Mouse (Mus musculus) liver, embryonic 11.5 days (tissue): ENCODE measurements at regions not wholly inside any gene's neighbourhood (a gene's known extent, or its start where the extent isn't known, plus 50 kb on each side); places are given as distances from the start of the nearest gene placed in this dataset.

ENCODE experiments used
- ATAC-seq: fragments of 200-750 bp; cut with Nextera tagmentation; replicated peaks from 2 replicates; pipeline ENCODE4 v1.8.0; 2017; ENCODE audit warnings: moderate number of reproducible peaks, mild to moderate bottlenecking, moderate TSS enrichment, moderate library complexity; ENCODE audit not compliant: low FRiP score
- DNase-seq: peaks from one replicate; pipeline ENCODE4 v3.0.0-alpha.2; 2017; ENCODE audit warnings: low spot score
- H3K27ac ChIP-seq: fragments of 300-500 bp; sonication (generic); 2 replicates; pipeline ENCODE4 v1.5.1; 2014; ENCODE audit warnings: mild to moderate bottlenecking, low read depth, low read length, control low read depth
- H3K27me3 ChIP-seq: fragments of 300-500 bp; sonication (generic); replicated peaks from 2 replicates; pipeline ENCODE4 v1.6.1; 2014; ENCODE audit warnings: low read length, mixed read lengths; ENCODE audit not compliant: control insufficient read depth, insufficient read depth
- H3K36me3 ChIP-seq: fragments of 300-500 bp; sonication (generic); 2 replicates; pipeline ENCODE4 v1.6.1; 2014; ENCODE audit warnings: mild to moderate bottlenecking, low read length, moderate library complexity, mixed read lengths; ENCODE audit not compliant: control insufficient read depth, insufficient read depth
- H3K4me1 ChIP-seq: fragments of 300-500 bp; sonication (generic); replicated peaks from 2 replicates; pipeline ENCODE4 v1.6.1; 2014; ENCODE audit warnings: low read length, mixed read lengths; ENCODE audit not compliant: control insufficient read depth, insufficient read depth
- H3K4me2 ChIP-seq: fragments of 300-500 bp; sonication (generic); 2 replicates; pipeline ENCODE4 v1.6.1; 2014; ENCODE audit warnings: mild to moderate bottlenecking, control low read depth, moderate library complexity
- H3K4me3 ChIP-seq: fragments of 300-500 bp; sonication (generic); 2 replicates; pipeline ENCODE4 v1.5.1; 2014; ENCODE audit warnings: low read depth, low read length, control low read depth
- H3K9ac ChIP-seq: fragments of 300-500 bp; sonication (generic); 2 replicates; pipeline ENCODE4 v1.6.1; 2014; ENCODE audit warnings: low read depth, low read length, control low read depth
- H3K9me3 ChIP-seq: fragments of 300-500 bp; sonication (generic); 2 replicates; pipeline ENCODE4 v1.6.1; 2016; ENCODE audit warnings: low read length, inconsistent platforms, mixed read lengths; ENCODE audit not compliant: control insufficient read depth
- WGBS: fragments of 180-500 bp; shearing (Covaris S2); extraction: QIAGEN DNeasy Blood & Tissue Kit; methylation state at CpG from one replicate; pipeline ENCODE4 v1.1.7; 2014; 5-methylcytosine and 5-hydroxymethylcytosine counted together

GRCm38 (mm10) chr9:33356621-33357020 is 720.6 kb downstream of the Ets1 start:
- Histone ChIP-seq H3K9me3 (no peaks in the 10 kb centered on the region), H3K4me1 (no peaks in the 10 kb centered on the region), H3K4me2 (no peak overlapping the region), H3K36me3 (no peaks in the 10 kb centered on the region), H3K27ac (no peak overlapping the region), H3K4me3 (no peak overlapping the region), H3K9ac (no peak overlapping the region), H3K27me3 (no peaks in the 10 kb centered on the region)
- ATAC-seq = no peak
- WGBS = 75% methylated on average over 2 of the region's 2 CpGs
- no peak for DNase-seq

GRCm38 (mm10) chr9:33360966-33361365 is 724.9 kb downstream of the Ets1 start:
- no peak for DNase-seq
- H3K9ac ChIP-seq = no peak overlapping the region
- 76% methylated on average over 5 of the region's 5 CpGs for WGBS
- no peaks in the 10 kb centered on the region for H3K4me1 ChIP-seq
- H3K9me3 ChIP-seq = no peaks in the 10 kb centered on the region
- no peak overlapping the region for H3K4me3 ChIP-seq
- no peaks in the 10 kb centered on the region for H3K36me3 ChIP-seq
- H3K4me2 ChIP-seq = no peak overlapping the region
- H3K27me3 ChIP-seq = no peaks in the 10 kb centered on the region
- ATAC-seq = no peak
- H3K27ac ChIP-seq = no peak overlapping the region

DNA sequence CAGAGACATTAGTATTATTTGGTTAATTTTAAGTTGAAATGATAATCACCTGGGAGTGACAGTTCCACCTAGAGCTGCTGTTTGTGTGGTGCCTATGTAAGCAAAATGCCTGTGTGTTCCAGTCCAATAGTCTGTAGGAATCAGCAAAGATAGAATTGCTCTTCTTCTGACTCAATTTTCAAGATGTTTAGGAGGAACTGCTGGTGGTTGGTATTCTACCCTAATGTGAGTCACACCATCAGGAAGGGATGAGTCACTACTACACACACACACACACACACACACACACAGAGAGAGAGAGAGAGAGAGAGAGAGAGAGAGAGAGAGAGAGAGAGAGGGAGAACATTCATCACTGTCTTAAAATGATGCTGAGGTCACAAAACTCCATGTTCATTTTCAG is 753.1 kb downstream of the Ets1 start:
- no peaks in the 10 kb centered on the region for H3K27me3 ChIP-seq
- no peak overlapping the region for H3K4me3 ChIP-seq
- no peak for ATAC-seq
- no peaks in the 10 kb centered on the region for H3K9me3 ChIP-seq
- no peak overlapping the region for H3K9ac ChIP-seq
- no peaks in the 10 kb centered on the region for H3K36me3 ChIP-seq
- no peaks in the 10 kb centered on the region for H3K4me1 ChIP-seq
- DNase-seq = no peak
- H3K27ac ChIP-seq = no peak overlapping the region
- no peak overlapping the region for H3K4me2 ChIP-seq

GRCm38 (mm10) chr9:33404691-33405090 is 768.7 kb downstream of the Ets1 start:
- no peak for DNase-seq
- Histone ChIP-seq H3K27ac (no peak overlapping the region), H3K4me1 (no peaks in the 10 kb centered on the region), H3K36me3 (no peaks in the 10 kb centered on the region), H3K27me3 (no peaks in the 10 kb centered on the region), H3K9ac (no peak overlapping the region), H3K4me2 (no peak overlapping the region), H3K9me3 (no peaks in the 10 kb centered on the region), H3K4me3 (no peak overlapping the region)
- no peak for ATAC-seq
- 85% methylated on average over 4 of the region's 4 CpGs for WGBS

DNA sequence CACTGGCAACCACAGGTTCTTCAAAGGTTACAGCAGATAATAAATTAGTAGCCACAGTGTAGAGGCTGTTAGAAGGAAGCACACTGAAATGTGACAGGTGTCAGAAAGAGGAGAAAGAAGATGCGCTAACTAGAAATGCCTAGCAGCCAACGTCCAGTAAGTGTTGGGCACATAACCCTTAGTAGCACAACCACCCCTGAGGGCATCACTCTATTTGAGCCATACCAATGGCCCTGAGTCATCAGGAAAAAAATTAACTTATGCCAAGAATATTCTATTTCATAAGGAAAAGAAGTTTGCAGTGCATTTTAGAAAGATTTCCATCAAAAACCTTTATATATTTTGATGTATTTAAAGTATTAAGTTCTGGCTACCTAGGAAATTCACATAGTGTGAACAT is 771.5 kb downstream of the Ets1 start:
- WGBS = 85% methylated on average over 2 of the region's 2 CpGs
- H3K9me3 ChIP-seq = no peaks in the 10 kb centered on the region

DNA sequence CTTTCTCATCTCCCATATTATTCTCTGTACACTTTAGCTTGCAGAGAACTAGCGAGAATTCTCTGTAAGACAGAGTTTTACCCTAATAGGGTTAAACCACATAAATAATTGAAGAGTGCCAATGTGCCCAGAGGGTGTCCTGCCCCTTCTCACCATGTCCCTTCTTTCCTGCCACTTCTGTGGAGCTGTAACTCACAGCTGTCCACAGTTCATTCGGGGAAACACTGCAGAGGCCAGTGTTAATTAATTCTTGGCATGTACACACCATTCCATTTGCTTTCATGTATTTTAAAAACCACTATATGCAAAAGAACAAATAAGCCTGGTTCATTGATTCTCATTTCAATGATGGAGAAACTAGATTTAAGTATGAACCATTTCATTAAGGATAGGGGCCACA is 787.8 kb downstream of the Ets1 start:
- Histone ChIP-seq H3K4me3 (no peak overlapping the region), H3K9ac (no peak overlapping the region), H3K36me3 (no peaks in the 10 kb centered on the region), H3K27ac (no peak overlapping the region), H3K4me1 (no peaks in the 10 kb centered on the region), H3K4me2 (no peak overlapping the region), H3K27me3 (no peaks in the 10 kb centered on the region), H3K9me3 (no peaks in the 10 kb centered on the region)
- no peak for DNase-seq
- 53% methylated on average over 2 of the region's 2 CpGs for WGBS
- no peak for ATAC-seq

More for the DNA sequence above, 771.5 kb downstream of the Ets1 start:
- Histone ChIP-seq H3K36me3 (no peaks in the 10 kb centered on the region), H3K27me3 (no peaks in the 10 kb centered on the region), H3K27ac (no peak overlapping the region), H3K9ac (no peak overlapping the region), H3K4me1 (no peaks in the 10 kb centered on the region), H3K4me3 (no peak overlapping the region), H3K4me2 (no peak overlapping the region)
- ATAC-seq = no peak
- DNase-seq = no peak

DNA sequence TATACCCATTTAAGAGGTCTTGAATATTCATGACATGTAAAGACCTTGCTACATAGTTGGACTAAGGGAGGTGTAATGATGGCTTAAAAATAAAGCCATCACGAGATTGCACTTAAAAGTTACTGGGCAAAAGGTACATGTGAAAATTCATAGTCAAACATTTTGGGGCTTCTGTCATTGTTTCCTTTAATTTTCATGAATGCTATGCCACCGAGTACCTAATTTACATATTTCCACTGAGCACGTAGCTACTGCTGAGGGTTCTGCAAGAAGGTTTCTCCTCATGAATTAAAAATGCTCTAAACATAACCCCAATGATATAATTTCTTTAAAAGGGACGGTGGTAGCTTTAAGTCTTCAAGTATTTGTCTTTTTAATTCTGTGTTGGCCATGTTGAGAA is 800.4 kb downstream of the Ets1 start:
- Histone ChIP-seq H3K4me2 (no peak overlapping the region), H3K4me3 (no peak overlapping the region), H3K27ac (no peak overlapping the region), H3K36me3 (no peaks in the 10 kb centered on the region), H3K9ac (no peak overlapping the region), H3K4me1 (no peaks in the 10 kb centered on the region), H3K9me3 (no peaks in the 10 kb centered on the region), H3K27me3 (no peaks in the 10 kb centered on the region)
- no peak for ATAC-seq
- DNase-seq = no peak
- 85% methylated on average over 4 of the region's 4 CpGs for WGBS

DNA sequence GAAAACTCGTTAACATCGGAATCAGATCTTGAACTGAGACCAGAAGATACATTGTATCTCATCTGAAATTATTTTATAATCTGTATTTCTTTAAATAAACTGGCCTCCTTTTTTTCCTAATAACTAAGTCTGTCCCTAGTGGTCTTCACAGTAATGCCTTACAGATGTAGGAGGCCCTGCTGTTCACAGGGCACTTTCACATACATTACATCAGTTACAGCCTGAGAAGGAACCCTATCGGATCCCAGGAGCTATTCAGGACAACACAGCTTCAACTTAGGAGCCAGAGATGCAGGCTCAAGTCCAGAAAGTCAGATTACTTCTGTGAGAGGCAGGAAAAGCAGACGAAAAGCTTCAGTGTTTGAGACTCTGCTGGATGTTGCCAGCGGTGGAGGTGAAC is 806.2 kb downstream of the Ets1 start:
- no peak for ATAC-seq
- DNase-seq = no peak
- WGBS = 83% methylated on average over 5 of the region's 5 CpGs

GRCm38 (mm10) chr9:33445902-33446301 is 809.9 kb downstream of the Ets1 start:
- Histone ChIP-seq H3K9me3 (no peaks in the 10 kb centered on the region), H3K36me3 (no peaks in the 10 kb centered on the region), H3K4me3 (no peak overlapping the region), H3K4me1 (no peaks in the 10 kb centered on the region), H3K27ac (no peak overlapping the region), H3K9ac (no peak overlapping the region), H3K27me3 (no peaks in the 10 kb centered on the region), H3K4me2 (no peak overlapping the region)
- 73% methylated on average over 1 of the region's 1 CpGs for WGBS
- DNase-seq = no peak
- ATAC-seq = no peak

More for the DNA sequence above, 806.2 kb downstream of the Ets1 start:
- Histone ChIP-seq H3K36me3 (no peaks in the 10 kb centered on the region), H3K4me3 (no peak overlapping the region), H3K27ac (no peak overlapping the region), H3K9ac (no peak overlapping the region), H3K27me3 (no peaks in the 10 kb centered on the region), H3K4me2 (no peak overlapping the region), H3K9me3 (no peaks in the 10 kb centered on the region), H3K4me1 (no peaks in the 10 kb centered on the region)
